Mouse (Mus musculus) olfactory bulb, adult 2 months (tissue): Measurements from ENCODE around the gene Aasdh. TPM values are rescaled to one million over a fixed set of nuclear protein-coding genes. Genes with fewer than 3 reads are reported as not detected.

Experiments used
- H3K27ac ChIP-seq: fragments of 200-500 bp; 2 replicates; pipeline ENCODE4 v1.5.1; 2012; ENCODE audit warnings: low read depth, low read length; ENCODE audit not compliant: insufficient read depth
- H3K4me1 ChIP-seq: fragments of 200-500 bp; 2 replicates; pipeline ENCODE4 v1.6.1; 2012; ENCODE audit warnings: low read length; ENCODE audit not compliant: control insufficient read depth, insufficient read depth
- H3K4me3 ChIP-seq: fragments of 200-500 bp; 2 replicates; pipeline ENCODE4 v1.5.1; 2012; ENCODE audit warnings: mild to moderate bottlenecking, low read depth, low read length, moderate library complexity; ENCODE audit not compliant: insufficient read depth
- POLR2A ChIP-seq: fragments of 200-500 bp; IDR thresholded peaks from 2 replicates; pipeline ENCODE4 v1.6.1; 2012; ENCODE audit warnings: mild to moderate bottlenecking, low read depth, low read length, moderate library complexity; ENCODE audit not compliant: insufficient read depth
- WGBS: fragments of 180-500 bp; shearing (Covaris S2); methylation state at CpG from one replicate; pipeline ENCODE4 v1.1.7; 2018; 5-methylcytosine and 5-hydroxymethylcytosine counted together
- polyA plus RNA-seq: library from polyadenylated mRNA; stranded (reverse); fragments of >200 nt; gene quantifications from 2 replicates; pipeline ENCODE4 v1.2.4, GENCODE M21; 2012; ENCODE audit warnings: low replicate concordance; ENCODE audit not compliant: missing spikeins, insufficient read depth, insufficient read length

The Aasdh gene
- polyA plus RNA-seq, 1 experiment = not detected

GRCm38 (mm10) chr5:76828527-76829240 lies 76.6 kb downstream of the Aasdh start:
- H3K27ac ChIP-seq = peak overlapping the region; percentile 73
- no peak for TF ChIP-seq POLR2A
- H3K4me1 ChIP-seq = peaks cover 15% of the 10 kb centered on the region
- H3K4me3 ChIP-seq = no peak overlapping the region
- WGBS = 23% methylated on average over 7 of the region's 7 CpGs

Other genes starting within 250 kb of the Aasdh start
- not detected in 2 replicates for gene C530008M17Rik, start 249.0 kb downstream of the Aasdh start, polyA plus RNA-seq
- not detected in 2 replicates for gene Paics, start 45.8 kb upstream of the Aasdh start, polyA plus RNA-seq
- gene Ppat, start 46.1 kb upstream of the Aasdh start, polyA plus RNA-seq = not detected in 2 replicates
- not detected in 2 replicates for gene Srp72, start 69.2 kb upstream of the Aasdh start, polyA plus RNA-seq
- gene Arl9, start 98.5 kb upstream of the Aasdh start, polyA plus RNA-seq = not detected in 2 replicates
- not detected in 2 replicates for gene Thegl, start 110.5 kb upstream of the Aasdh start, polyA plus RNA-seq
- not detected in 2 replicates for gene Hopx, start 209.6 kb upstream of the Aasdh start, polyA plus RNA-seq